ENCODE assay signal across 8 mouse cellular contexts in the genomic region with DNA sequence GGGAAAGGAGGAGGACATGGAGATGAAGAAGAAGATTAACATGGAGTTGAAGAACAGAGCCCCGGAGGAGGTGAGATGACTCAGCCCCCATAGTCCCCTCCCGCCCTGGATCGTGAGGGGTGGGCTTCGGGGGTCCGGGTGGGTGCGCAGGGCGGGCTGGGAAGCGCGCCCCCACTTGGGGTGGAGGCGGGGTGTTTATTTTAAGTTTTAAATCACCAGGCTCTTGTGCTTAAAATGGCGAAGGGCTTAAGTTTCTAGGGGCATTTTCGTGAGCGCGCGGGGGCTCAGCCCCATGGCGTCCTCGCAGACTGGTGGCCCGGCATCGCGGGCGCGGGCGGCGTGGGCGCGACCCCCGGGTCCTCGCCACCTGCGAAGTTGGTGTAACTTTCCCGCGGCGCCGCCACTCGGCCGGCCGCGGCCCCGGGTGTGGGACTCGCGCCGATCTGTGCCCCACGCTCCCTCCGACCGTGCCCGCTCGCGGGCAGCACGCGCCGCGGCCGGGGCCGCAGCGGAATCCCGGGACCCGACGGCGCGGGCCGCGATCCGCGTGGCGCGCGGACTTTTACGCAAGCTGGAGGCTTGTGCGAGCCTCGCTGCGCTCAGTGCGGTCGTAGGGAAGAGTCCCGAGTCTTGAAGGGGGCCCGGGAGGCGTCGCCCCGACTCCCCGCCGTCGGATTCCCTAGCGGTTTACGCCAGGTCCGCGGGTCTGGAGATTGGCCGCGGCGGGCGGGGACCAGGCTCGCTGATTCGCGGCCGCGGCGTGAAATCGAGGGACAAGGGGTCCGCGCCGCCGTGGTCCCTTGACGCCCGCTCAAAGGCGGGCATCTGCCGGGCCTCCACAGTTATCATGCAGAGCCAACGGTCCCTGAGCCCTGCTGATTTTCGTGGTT. TPM values are rescaled to one million over a fixed set of nuclear protein-coding genes. Genes with fewer than 3 reads are reported as not detected.
A peak's percentile ranks its signal among the peaks of the same experiment; 100 is the strongest.
DNase-seq lines count a peak whose midpoint lies in the region; ATAC-seq and TF ChIP-seq lines count a peak whose summit lies in the region.

No protein-coding gene starts in this region.

- ATAC-seq in embryonic facial prominence, embryonic 15.5 days (ENCODE audit: insufficient number of reproducible peaks, low FRiP score, low TSS enrichment, low read depth): no peak; the same call in 1 of the 2 replicates
- no peak for ATAC-seq in heart, embryonic 16.5 days (replicated peaks; ENCODE audit: extremely low read depth, insufficient read depth, low FRiP score)
- no peak for ATAC-seq in monocyte, adult 5-6 weeks (replicated peaks; ENCODE audit: insufficient number of reproducible peaks, low FRiP score, low TSS enrichment, poor library complexity, severe bottlenecking)

- TF ChIP-seq POLR2A in small intestine, adult 2 months (IDR thresholded peaks at IDR 0.05; ENCODE audit: low read depth, low read length): no peak; the same call in 1 of the 2 replicates

- H3K9ac ChIP-seq in ES-E14 (ENCODE audit: insufficient read depth, low read depth, low read length, poor library complexity, severe bottlenecking): peak overlapping the region; percentile 97
- peak overlapping the region; percentile 93 for H3K9ac ChIP-seq in embryonic facial prominence, embryonic 15.5 days
- H3K9ac ChIP-seq in heart, embryonic 16.5 days (ENCODE audit: low read length): peak overlapping the region; percentile 98

- no peaks in the 10 kb centered on the region for H3K27me3 ChIP-seq in embryonic facial prominence, embryonic 15.5 days
- H3K27me3 ChIP-seq in heart, embryonic 16.5 days (ENCODE audit: control insufficient read depth, insufficient read depth, low read length): no peaks in the 10 kb centered on the region
- H3K27me3 ChIP-seq in limb, embryonic 10.5 days (ENCODE audit: low read depth, poor library complexity, severe bottlenecking): no peaks in the 10 kb centered on the region
- no peaks in the 10 kb centered on the region for H3K27me3 ChIP-seq in small intestine, adult 2 months (ENCODE audit: control insufficient read depth, insufficient read depth, low read length)

- DNase-seq in ES-E14 (ENCODE audit: low read depth, low spot score): no peak
- DNase-seq in adrenal gland, postnatal 25 days: peak; percentile 60
- DNase-seq in limb, embryonic 10.5 days (ENCODE audit: low spot score): peak; percentile 78
- peak; percentile 71 for DNase-seq in mesoderm, embryonic 11.5 days (ENCODE audit: low read depth, low spot score)

- no peaks in the 10 kb centered on the region for H3K9me3 ChIP-seq in ES-E14 (ENCODE audit: control insufficient read depth, insufficient read depth, low read depth, low read length)
- no peaks in the 10 kb centered on the region for H3K9me3 ChIP-seq in embryonic facial prominence, embryonic 15.5 days (replicated peaks)
- H3K9me3 ChIP-seq in heart, embryonic 16.5 days (replicated peaks; ENCODE audit: control insufficient read depth, low read length): no peaks in the 10 kb centered on the region
- no peaks in the 10 kb centered on the region for H3K9me3 ChIP-seq in limb, embryonic 10.5 days (replicated peaks)

- peaks cover 10% of the 10 kb centered on the region for H3K36me3 ChIP-seq in ES-E14 (ENCODE audit: control insufficient read depth, insufficient read depth, low read length, poor library complexity, severe bottlenecking)
- H3K36me3 ChIP-seq in embryonic facial prominence, embryonic 15.5 days: peaks cover 13% of the 10 kb centered on the region
- H3K36me3 ChIP-seq in heart, embryonic 16.5 days (ENCODE audit: control insufficient read depth, insufficient read depth): peaks cover 10% of the 10 kb centered on the region
- peaks cover 31% of the 10 kb centered on the region for H3K36me3 ChIP-seq in limb, embryonic 10.5 days
- peaks cover 5% of the 10 kb centered on the region for H3K36me3 ChIP-seq in small intestine, adult 2 months (ENCODE audit: control insufficient read depth, insufficient read depth, low read length)

- H3K27ac ChIP-seq in ES-E14 (ENCODE audit: insufficient read depth, low read depth, low read length, poor library complexity, severe bottlenecking): peak overlapping the region; percentile 80
- H3K27ac ChIP-seq in embryonic facial prominence, embryonic 15.5 days (replicated peaks): peak overlapping the region; percentile 94
- H3K27ac ChIP-seq in heart, embryonic 16.5 days (ENCODE audit: low read length): peak overlapping the region; percentile 90
- peak overlapping the region; percentile 96 for H3K27ac ChIP-seq in limb, embryonic 10.5 days
- peak overlapping the region; percentile 30 for H3K27ac ChIP-seq in small intestine, adult 2 months (ENCODE audit: insufficient read depth, low read depth, low read length)

- H3K4me1 ChIP-seq in ES-E14 (ENCODE audit: control insufficient read depth in 2 of 2, insufficient read depth in 2 of 2, low read length in 2 of 2, poor library complexity in 1 of 2): peaks cover 1 to 5% of the 10 kb centered on the region in 2 experiments; a peak in 2 of 4 replicates
- H3K4me1 ChIP-seq in embryonic facial prominence, embryonic 15.5 days: peaks cover 6% of the 10 kb centered on the region; the same call in 1 of the 2 replicates
- peaks cover 13% of the 10 kb centered on the region for H3K4me1 ChIP-seq in heart, embryonic 16.5 days (ENCODE audit: control insufficient read depth, insufficient read depth, low read length)
- peaks cover 10% of the 10 kb centered on the region; the same call in 1 of the 2 replicates for H3K4me1 ChIP-seq in limb, embryonic 10.5 days
- H3K4me1 ChIP-seq in small intestine, adult 2 months (ENCODE audit: control insufficient read depth, insufficient read depth, insufficient read length, low read length): peaks cover 3% of the 10 kb centered on the region; the same call in 1 of the 2 replicates

- under 1% methylated on average over 104 of the region's 105 CpGs for WGBS in embryonic facial prominence, embryonic 15.5 days
- WGBS in heart, embryonic 16.5 days: under 1% methylated on average over 103 of the region's 105 CpGs
- under 1% methylated on average over 105 of the region's 105 CpGs for WGBS in limb, embryonic 10.5 days
- under 1% methylated on average over 104 of the region's 105 CpGs for WGBS in small intestine, adult 2 months

- peak overlapping the region; percentile 65 for H3K4me2 ChIP-seq in embryonic facial prominence, embryonic 15.5 days (replicated peaks)
- peak overlapping the region; percentile 76 for H3K4me2 ChIP-seq in heart, embryonic 16.5 days (ENCODE audit: low read depth, low read length)

- in situ Hi-C loops in ES-E14 (cut with MboI; ENCODE audit: low sequenced_read_pairs in 2 of 2, unreplicated experiment in 2 of 2): no loop called here

- TF ChIP-seq CTCF in small intestine, adult 2 months (IDR thresholded peaks at IDR 0.05; ENCODE audit: extremely low read depth, insufficient read length, insufficient replicate concordance, low read depth, low read length): no peak

- peak overlapping the region; percentile 83 to 99 for H3K4me3 ChIP-seq in ES-E14 (ENCODE audit: insufficient read depth in 1 of 2, low read depth in 1 of 2, low read length in 2 of 2, poor library complexity in 1 of 2, severe bottlenecking in 1 of 2)
- H3K4me3 ChIP-seq in embryonic facial prominence, embryonic 15.5 days (replicated peaks): peak overlapping the region; percentile 88
- peak overlapping the region; percentile 93 for H3K4me3 ChIP-seq in heart, embryonic 16.5 days (ENCODE audit: low read length)
- peak overlapping the region; percentile 95 for H3K4me3 ChIP-seq in limb, embryonic 10.5 days
- peak overlapping the region; percentile 64 for H3K4me3 ChIP-seq in small intestine, adult 2 months (ENCODE audit: low read depth, low read length)

RNA-seq across cellular contexts. Expression of a gene that starts 0.8 kb away (rescaled TPM):
- 40.9 and 50.8 TPM in 2 replicates for total RNA-seq in ES-E14 (2012; rRNA removed)
- 77.8 and 94.0 TPM in 2 replicates for total RNA-seq in adrenal gland, postnatal 25 days (2021)
- polyA plus RNA-seq in embryonic facial prominence, embryonic 15.5 days (2015; fragmentation: Nextera tagmentation; extraction: Ambion mirVana): 173 and 175 TPM in 2 replicates
- polyA plus RNA-seq in heart, embryonic 16.5 days (2015; fragmentation: Nextera tagmentation; extraction: Ambion mirVana): 188 and 233 TPM in 2 replicates
- polyA plus RNA-seq in limb, embryonic 10.5 days (2016; fragmentation: Nextera tagmentation; extraction: Ambion mirVana): 344 and 367 TPM in 2 replicates
- polyA plus RNA-seq in small intestine, adult 2 months (2012; rRNA removed): 4.7 and 8.7 TPM in 2 replicates
- 108 to 150 TPM (median 134 TPM) in 3 replicates for total RNA-seq in monocyte, adult 5-6 weeks (2017)

RNA-seq across cellular contexts. Expression of a gene that starts 25.3 kb away (rescaled TPM):
- 2.5 and 4.0 TPM in 2 replicates for total RNA-seq in ES-E14 (2012; rRNA removed)
- 2.7 and 5.7 TPM in 2 replicates for total RNA-seq in adrenal gland, postnatal 25 days (2021)
- polyA plus RNA-seq in embryonic facial prominence, embryonic 15.5 days (2015; fragmentation: Nextera tagmentation; extraction: Ambion mirVana): 1.6 and 2.0 TPM in 2 replicates
- 73.4 and 78.2 TPM in 2 replicates for polyA plus RNA-seq in heart, embryonic 16.5 days (2015; fragmentation: Nextera tagmentation; extraction: Ambion mirVana)
- polyA plus RNA-seq in limb, embryonic 10.5 days (2016; fragmentation: Nextera tagmentation; extraction: Ambion mirVana): 161 and 187 TPM in 2 replicates
- polyA plus RNA-seq in small intestine, adult 2 months (2012; rRNA removed): 0.75 and 0.81 TPM in 2 replicates
- total RNA-seq in monocyte, adult 5-6 weeks (2017): not detected in 3 replicates

RNA-seq across cellular contexts. Expression of a gene that starts 36.1 kb away (rescaled TPM):
- 70.9 and 85.9 TPM in 2 replicates for total RNA-seq in ES-E14 (2012; rRNA removed)
- 93.3 and 145 TPM in 2 replicates for total RNA-seq in adrenal gland, postnatal 25 days (2021)
- 30.1 and 34.6 TPM in 2 replicates for polyA plus RNA-seq in embryonic facial prominence, embryonic 15.5 days (2015; fragmentation: Nextera tagmentation; extraction: Ambion mirVana)
- polyA plus RNA-seq in heart, embryonic 16.5 days (2015; fragmentation: Nextera tagmentation; extraction: Ambion mirVana): 31.1 and 31.8 TPM in 2 replicates
- 24.3 and 24.5 TPM in 2 replicates for polyA plus RNA-seq in limb, embryonic 10.5 days (2016; fragmentation: Nextera tagmentation; extraction: Ambion mirVana)
- polyA plus RNA-seq in small intestine, adult 2 months (2012; rRNA removed): 126 and 211 TPM in 2 replicates
- 27.5 to 35.0 TPM (median 32.8 TPM) in 3 replicates for total RNA-seq in monocyte, adult 5-6 weeks (2017)

RNA-seq across cellular contexts. Expression of a gene that starts 38.0 kb away (rescaled TPM):
- 6.4 and 9.5 TPM in 2 replicates for total RNA-seq in ES-E14 (2012; rRNA removed)
- total RNA-seq in adrenal gland, postnatal 25 days (2021): 9.3 and 10.3 TPM in 2 replicates
- 22.1 and 24.1 TPM in 2 replicates for polyA plus RNA-seq in embryonic facial prominence, embryonic 15.5 days (2015; fragmentation: Nextera tagmentation; extraction: Ambion mirVana)
- polyA plus RNA-seq in heart, embryonic 16.5 days (2015; fragmentation: Nextera tagmentation; extraction: Ambion mirVana): 41.5 and 48.6 TPM in 2 replicates
- 7.9 and 11.4 TPM in 2 replicates for polyA plus RNA-seq in limb, embryonic 10.5 days (2016; fragmentation: Nextera tagmentation; extraction: Ambion mirVana)
- 1.5 and 1.6 TPM in 2 replicates for polyA plus RNA-seq in small intestine, adult 2 months (2012; rRNA removed)
- 148 to 259 TPM (median 230 TPM) in 3 replicates for total RNA-seq in monocyte, adult 5-6 weeks (2017)

RNA-seq across cellular contexts. Expression of a gene that starts 47.8 kb away (rescaled TPM):
- 8.6 and 14.1 TPM in 2 replicates for total RNA-seq in ES-E14 (2012; rRNA removed)
- 7.9 and 8.3 TPM in 2 replicates for total RNA-seq in adrenal gland, postnatal 25 days (2021)
- polyA plus RNA-seq in embryonic facial prominence, embryonic 15.5 days (2015; fragmentation: Nextera tagmentation; extraction: Ambion mirVana): 7.7 and 8.2 TPM in 2 replicates
- polyA plus RNA-seq in heart, embryonic 16.5 days (2015; fragmentation: Nextera tagmentation; extraction: Ambion mirVana): 3.8 and 4.8 TPM in 2 replicates
- polyA plus RNA-seq in limb, embryonic 10.5 days (2016; fragmentation: Nextera tagmentation; extraction: Ambion mirVana): 8.8 and 10.5 TPM in 2 replicates
- 0.72 and 0.74 TPM in 2 replicates for polyA plus RNA-seq in small intestine, adult 2 months (2012; rRNA removed)
- 6.4 to 16.6 TPM (median 10.2 TPM) in 3 replicates for total RNA-seq in monocyte, adult 5-6 weeks (2017)

Comparison
In these comparisons a context has a peak if more than half of its experiments do, and no peak if none do; other contexts are left out.
1. H3K27ac ChIP-seq: peak in every context shown above with its lines; median percentile 96 in limb, embryonic 10.5 days; 94 in embryonic facial prominence, embryonic 15.5 days; 90 in heart, embryonic 16.5 days; 80 in ES-E14; 30 in small intestine, adult 2 months.
2. RNA of a gene that starts 0.8 kb away (polyA plus RNA-seq): 344 to 367 TPM in limb, embryonic 10.5 days, 188 to 233 TPM in heart, embryonic 16.5 days and 173 to 175 TPM in embryonic facial prominence, embryonic 15.5 days; 4.7 to 8.7 TPM in small intestine, adult 2 months; every median in the first group is over 10 times any median in the second.
3. RNA of a gene that starts 25.3 kb away (polyA plus RNA-seq): 161 to 187 TPM in limb, embryonic 10.5 days and 73.4 to 78.2 TPM in heart, embryonic 16.5 days; 1.6 to 2.0 TPM in embryonic facial prominence, embryonic 15.5 days and 0.75 to 0.81 TPM in small intestine, adult 2 months; every median in the first group is over 10 times any median in the second.
4. Peak in every context shown above with its lines, with median percentiles within 50 percentile points of each other: H3K4me3 ChIP-seq and H3K9ac ChIP-seq.